Mouse (Mus musculus): ENCODE measurements at regions not wholly inside any gene's neighbourhood (a gene's known extent, or its start where the extent isn't known, plus 50 kb on each side); places are given as distances from the start of the nearest gene placed in this dataset.

DNA sequence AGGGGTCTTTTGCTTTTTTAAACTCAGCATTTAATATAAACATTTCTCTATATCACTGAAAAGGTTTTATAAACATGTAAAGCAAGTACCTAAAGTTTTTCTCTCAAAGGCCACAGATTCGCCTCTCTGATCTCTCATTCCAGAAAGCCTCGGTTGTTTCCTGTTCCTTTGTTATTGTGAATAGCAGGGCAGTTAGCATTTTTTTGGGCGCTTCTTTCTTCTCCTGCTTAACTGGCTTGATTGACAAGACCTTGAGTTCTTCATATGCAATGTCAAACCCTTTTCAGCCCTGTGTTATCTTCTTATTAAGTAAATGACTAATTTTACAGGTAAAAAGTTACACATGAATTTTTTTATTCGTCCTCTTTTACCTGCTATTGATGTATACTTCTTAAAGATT, 316.7 kb downstream of the Slc4a3 start:
- no peak for TF ChIP-seq CTCF (IDR thresholded peaks at IDR 0.05; ENCODE audit: extremely low read depth, insufficient read depth, insufficient read length, insufficient replicate concordance)
- no peak for TF ChIP-seq POLR2A (IDR thresholded peaks at IDR 0.05; ENCODE audit: low read depth, low read length)

Measured in spleen, adult 2 months (tissue).